Mouse (Mus musculus) adrenal gland, postnatal 25 days (tissue): ENCODE data around the gene Samd1. TPM values are rescaled to one million over a fixed set of nuclear protein-coding genes. Genes with fewer than 3 reads are reported as not detected.

Source experiments
- DNase-seq: peaks from one replicate; pipeline ENCODE4 v3.0.0; 2021; ENCODE audit warnings: mixed read lengths
- long read RNA-seq: library from polyadenylated mRNA; stranded (forward); transcript quantifications from one replicate; pipeline ENCODE4 v2.0.0, GENCODE M21; 2021
- total RNA-seq: library from RNA; stranded (reverse); gene quantifications from 2 replicates; pipeline ENCODE4 v1.2.3, GENCODE M21; 2021

Gene Samd1
- total RNA-seq = 44.8 and 49.8 TPM in 2 replicates
- long read RNA-seq, transcript Samd1-201 (5 exons, 2,071 nt) = major isoform, 9 of 12 reads
- long read RNA-seq, partial matches to known transcripts = 3 of 12 reads
- long read RNA-seq, other reads (novel, unspliced or antisense) = 0 of 12 reads

GRCm38 (mm10) chr8:83997511-83998141 is at the start of gene Samd1:
Gene Samd1, plus strand, starts transcription at chr8:83997672.
- peak; percentile 43 for DNase-seq

- DNase-seq = no peak
Observed at GRCm38 (mm10) chr8:83954749-83955105, 42.7 kb upstream of the Samd1 start.

- DNase-seq = peak; percentile 97
Observed at GRCm38 (mm10) chr8:83955106-83955957, 42.1 kb upstream of the Samd1 start, which contains the start of the genes Gm10644 and Asf1b. Gene Gm10644, minus strand, starts transcription at chr8:83955205. Gene Asf1b, plus strand, starts transcription at chr8:83955507.

GRCm38 (mm10) chr8:83955958-83956218 is 41.6 kb upstream of the Samd1 start:
- no peak for DNase-seq

GRCm38 (mm10) chr8:83956789-83957188 is 40.7 kb upstream of the Samd1 start:
- no peak for DNase-seq

GRCm38 (mm10) chr8:83964015-83964765 is 33.3 kb upstream of the Samd1 start:
- no peak for DNase-seq

GRCm38 (mm10) chr8:83967701-83968100 is 29.8 kb upstream of the Samd1 start:
- DNase-seq = no peak

GRCm38 (mm10) chr8:83971121-83971520 is 26.4 kb upstream of the Samd1 start:
- no peak for DNase-seq

GRCm38 (mm10) chr8:83971661-83972060 is 25.8 kb upstream of the Samd1 start:
- no peak for DNase-seq

- DNase-seq = peak; percentile 99
Observed at GRCm38 (mm10) chr8:83972150-83973120, 25.0 kb upstream of the Samd1 start, which contains the start of gene Prkaca. Gene Prkaca, plus strand, starts transcription at chr8:83972993.

- DNase-seq = peak; percentile 24
Observed at GRCm38 (mm10) chr8:83973161-83974031, 24.1 kb upstream of the Samd1 start.

GRCm38 (mm10) chr8:83974521-83974920 is 23.0 kb upstream of the Samd1 start:
- DNase-seq = no peak

- DNase-seq = no peak
Observed at GRCm38 (mm10) chr8:83976101-83976630, 21.3 kb upstream of the Samd1 start.

- no peak for DNase-seq
Observed at GRCm38 (mm10) chr8:83976779-83977350, 20.6 kb upstream of the Samd1 start.

GRCm38 (mm10) chr8:83977646-83978045 is 19.8 kb upstream of the Samd1 start:
- peak; percentile 33 for DNase-seq

- DNase-seq = no peak
Observed at GRCm38 (mm10) chr8:83978200-83978599, 19.3 kb upstream of the Samd1 start.

- DNase-seq = no peak
Observed at GRCm38 (mm10) chr8:83980250-83980649, 17.2 kb upstream of the Samd1 start.

GRCm38 (mm10) chr8:83980845-83981244 is 16.6 kb upstream of the Samd1 start:
- peak; percentile 52 for DNase-seq

GRCm38 (mm10) chr8:83981533-83981932 is 15.9 kb upstream of the Samd1 start:
- DNase-seq = no peak

GRCm38 (mm10) chr8:83982449-83982848 is 15.0 kb upstream of the Samd1 start:
- no peak for DNase-seq
